Mouse (Mus musculus): ENCODE data around the gene Sdhaf2.

DNA sequence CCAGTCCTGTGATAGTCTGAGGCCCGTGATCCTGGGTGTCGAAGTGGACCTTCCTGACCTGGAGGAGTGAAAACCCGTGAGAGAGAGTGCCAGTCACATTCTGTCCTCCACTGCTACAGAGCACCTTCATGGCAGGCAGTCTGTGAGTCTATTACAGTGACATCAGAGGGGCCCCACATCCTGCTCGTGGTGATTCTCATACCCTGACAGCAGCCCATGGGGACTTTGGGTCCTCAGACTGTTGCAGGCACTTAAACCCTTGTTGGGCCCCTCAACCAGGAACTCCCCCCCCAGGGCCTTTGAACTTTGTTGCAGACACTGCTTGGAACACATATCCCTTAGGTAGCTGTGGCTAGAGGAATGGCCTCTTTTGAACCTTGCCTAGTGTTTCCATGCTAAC is 46.4 kb downstream of the Sdhaf2 start:
- TF ChIP-seq CTCF (IDR thresholded peaks at IDR 0.05; ENCODE audit: low read depth) (no peak), EP300 (IDR thresholded peaks at IDR 0.05; ENCODE audit: low read depth) (no peak)

Measured in liver, postnatal 0 days (tissue).